Mouse (Mus musculus) cerebellum, adult 2 months (tissue): ENCODE results near the gene Vamp2. TPM values are rescaled to one million over a fixed set of nuclear protein-coding genes. Genes with fewer than 3 reads are reported as not detected.
"Not testable (repeated sequence)": the region's sequence is repeated elsewhere in the genome, so short reads cannot be mapped to it uniquely, and the experiment has no call there.

Source experiments
- DNase-seq, 2 experiments: peaks; one replicate each; pipeline ENCODE4 v3.0.0; 2021
- H3K27ac ChIP-seq: fragments of 200-500 bp; 2 replicates; pipeline ENCODE4 v1.5.1; 2012; ENCODE audit warnings: low read length, control low read depth, inconsistent platforms; ENCODE audit not compliant: insufficient read depth
- H3K27me3 ChIP-seq: fragments of 200-500 bp; 2 replicates; pipeline ENCODE4 v1.6.1; 2012; ENCODE audit warnings: inconsistent platforms, mild to moderate bottlenecking, low read length, moderate library complexity; ENCODE audit not compliant: control insufficient read depth, insufficient read depth
- H3K4me1 ChIP-seq: fragments of 200-500 bp; 2 replicates; pipeline ENCODE4 v1.6.1; 2011; ENCODE audit warnings: low read length; ENCODE audit not compliant: control insufficient read depth, insufficient read depth
- H3K4me3 ChIP-seq: fragments of 200-500 bp; replicated peaks from 2 replicates; pipeline ENCODE3; 2011; ENCODE audit warnings: mild to moderate bottlenecking, low read depth, low read length, control low read depth; ENCODE audit not compliant: insufficient read depth
- CTCF ChIP-seq: fragments of 200-500 bp; IDR thresholded peaks from 2 replicates; pipeline ENCODE4 v1.5.1; 2011; ENCODE audit warnings: low read depth, mild to moderate bottlenecking, control low read depth, low read length, moderate library complexity, borderline replicate concordance; ENCODE audit not compliant: insufficient read depth
- POLR2A ChIP-seq: fragments of 200-500 bp; IDR thresholded peaks from 2 replicates; pipeline ENCODE4 v1.6.1; 2011; ENCODE audit warnings: low read length, control low read depth, borderline replicate concordance; ENCODE audit not compliant: insufficient read depth
- WGBS: fragments of 180-500 bp; shearing (Covaris S2); methylation state at CpG from one replicate; pipeline ENCODE4 v1.1.7; 2018; 5-methylcytosine and 5-hydroxymethylcytosine counted together
- polyA plus RNA-seq: library from polyadenylated mRNA; depleted of rRNA; stranded (reverse); fragments of >200 nt; gene quantifications from 2 replicates; pipeline ENCODE4 v1.2.3, GENCODE M21; 2012

Vamp2 gene
- polyA plus RNA-seq, 1 experiment, result 672 TPM

DNA sequence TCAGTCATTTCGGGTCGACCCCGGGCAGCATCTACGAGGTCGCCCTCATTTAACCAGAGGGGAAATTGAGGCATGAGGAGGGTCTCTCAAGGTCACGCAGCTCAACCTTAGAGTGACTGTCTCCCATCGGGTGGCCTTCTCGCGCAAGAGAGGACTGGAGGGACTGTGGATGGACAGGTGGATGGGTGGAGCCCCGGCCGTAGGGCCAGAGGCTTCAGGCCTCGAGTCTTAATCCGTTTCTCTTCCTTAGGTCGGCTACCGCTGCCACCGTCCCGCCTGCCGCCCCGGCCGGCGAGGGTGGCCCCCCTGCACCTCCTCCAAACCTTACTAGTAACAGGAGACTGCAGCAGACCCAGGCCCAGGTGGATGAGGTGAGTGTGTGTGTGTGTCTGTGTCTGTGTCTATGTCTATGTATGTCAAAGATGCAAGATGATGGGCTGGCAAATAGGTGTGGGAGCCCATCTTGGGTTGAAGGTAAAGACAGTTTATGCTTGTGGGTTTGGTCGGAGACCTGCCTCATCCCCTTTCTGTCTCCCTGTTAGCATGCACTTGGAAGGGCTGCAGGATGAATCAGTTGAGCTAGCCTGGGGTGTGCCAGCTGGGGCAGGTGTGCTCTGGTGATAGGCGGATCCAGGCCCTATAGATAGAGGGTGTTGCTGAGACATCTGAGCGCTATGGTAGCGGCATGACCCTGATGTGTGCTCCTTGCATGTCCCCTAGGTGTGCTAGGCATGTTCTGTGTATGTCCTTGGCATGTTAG, 746 bp downstream of the Vamp2 start:
- DNase-seq, result peak in 1 of 2 experiments; percentile 64

DNA sequence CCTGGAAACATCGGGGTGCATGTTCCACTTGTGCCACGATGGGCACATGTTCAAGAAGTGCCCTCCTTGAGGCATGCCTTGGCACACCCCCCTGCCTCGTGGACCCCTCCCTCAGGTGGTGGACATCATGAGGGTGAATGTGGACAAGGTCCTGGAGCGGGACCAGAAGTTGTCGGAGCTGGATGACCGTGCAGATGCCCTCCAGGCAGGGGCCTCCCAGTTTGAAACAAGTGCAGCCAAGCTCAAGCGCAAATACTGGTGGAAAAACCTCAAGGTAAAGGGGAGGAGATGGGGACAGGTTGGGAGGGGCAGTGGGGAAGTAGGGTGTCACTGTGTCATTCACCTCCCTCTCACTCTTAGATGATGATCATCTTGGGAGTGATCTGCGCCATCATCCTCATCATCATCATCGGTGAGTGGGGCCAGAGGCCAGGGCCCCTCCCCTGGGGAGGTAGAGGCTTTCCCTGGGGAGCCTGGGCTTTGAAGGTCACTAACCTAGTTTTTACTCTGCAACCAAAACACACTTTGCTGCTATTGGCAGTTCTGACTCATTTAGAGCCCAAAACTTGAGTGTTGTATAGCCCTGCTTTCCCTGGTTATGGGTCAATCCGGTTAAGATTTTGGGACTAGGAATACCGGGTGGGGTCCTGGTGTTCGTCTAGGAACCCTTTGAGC, 1.5 kb downstream of the Vamp2 start:
- Histone ChIP-seq H3K4me1 (peaks cover 10% of the 10 kb centered on the region), H3K27me3 (no peaks in the 10 kb centered on the region), H3K4me3 (peak overlapping the region; percentile 96), H3K27ac (peak overlapping the region; percentile 99)
- DNase-seq, result peak; percentile 50 to 54
- TF ChIP-seq POLR2A (no peak), CTCF (no peak)
- WGBS, result 30% methylated on average over 12 of the region's 12 CpGs

More for the DNA sequence above, 746 bp downstream of the Vamp2 start:
- Histone ChIP-seq H3K27ac (peak overlapping the region; percentile 99), H3K4me3 (peak overlapping the region; percentile 96), H3K4me1 (peaks cover 10% of the 10 kb centered on the region), H3K27me3 (no peaks in the 10 kb centered on the region)
- WGBS, result 2% methylated on average over 25 of the region's 25 CpGs
- TF ChIP-seq POLR2A, result no peak
- TF ChIP-seq CTCF, result no peak

- Histone ChIP-seq H3K4me3 (peak overlapping the region; percentile 13), H3K27ac (0 out of 2 replicates have a peak overlapping the region, but pooled peaks have one; percentile 99), H3K27me3 (no peaks in the 10 kb centered on the region), H3K4me1 (peaks cover 10% of the 10 kb centered on the region)
- TF ChIP-seq POLR2A (no peak), CTCF (no peak)
- no peak for DNase-seq
- 26% methylated on average over 6 of the region's 6 CpGs for WGBS
Measured at GRCm38 (mm10) chr11:69090367-69090766, 2.1 kb downstream of the Vamp2 start.

- peak in 1 of 2 experiments; percentile 23 for DNase-seq
- Histone ChIP-seq H3K27me3 (no peaks in the 10 kb centered on the region), H3K4me3 (no peak overlapping the region), H3K27ac (no peak overlapping the region), H3K4me1 (peaks cover 10% of the 10 kb centered on the region)
- WGBS, result 58% methylated on average over 7 of the region's 7 CpGs
- TF ChIP-seq CTCF (no peak), POLR2A (no peak)
Measured at GRCm38 (mm10) chr11:69091566-69092385, 3.5 kb downstream of the Vamp2 start.

- H3K4me1 ChIP-seq, result peaks cover 10% of the 10 kb centered on the region
- no peaks in the 10 kb centered on the region for H3K27me3 ChIP-seq
- DNase-seq, result peak; percentile 82 to 92
- H3K4me3 ChIP-seq, result no peak overlapping the region
- no peak overlapping the region for H3K27ac ChIP-seq
- no peak for TF ChIP-seq POLR2A
- TF ChIP-seq CTCF, result peak; percentile 86
- WGBS, result 1% methylated on average over 3 of the region's 3 CpGs
Measured at GRCm38 (mm10) chr11:69092386-69092751, 4.1 kb downstream of the Vamp2 start.

- H3K27ac ChIP-seq, result no peak overlapping the region
- H3K4me1 ChIP-seq, result peaks cover 15% of the 10 kb centered on the region
- TF ChIP-seq CTCF (no peak), POLR2A (no peak; the same call in 1 of the 2 replicates)
- H3K27me3 ChIP-seq, result no peaks in the 10 kb centered on the region
- WGBS, result 73% methylated on average over 4 of the region's 4 CpGs
- DNase-seq, result no peak
- no peak overlapping the region for H3K4me3 ChIP-seq
Measured at GRCm38 (mm10) chr11:69092871-69093270, 4.6 kb downstream of the Vamp2 start.

DNA sequence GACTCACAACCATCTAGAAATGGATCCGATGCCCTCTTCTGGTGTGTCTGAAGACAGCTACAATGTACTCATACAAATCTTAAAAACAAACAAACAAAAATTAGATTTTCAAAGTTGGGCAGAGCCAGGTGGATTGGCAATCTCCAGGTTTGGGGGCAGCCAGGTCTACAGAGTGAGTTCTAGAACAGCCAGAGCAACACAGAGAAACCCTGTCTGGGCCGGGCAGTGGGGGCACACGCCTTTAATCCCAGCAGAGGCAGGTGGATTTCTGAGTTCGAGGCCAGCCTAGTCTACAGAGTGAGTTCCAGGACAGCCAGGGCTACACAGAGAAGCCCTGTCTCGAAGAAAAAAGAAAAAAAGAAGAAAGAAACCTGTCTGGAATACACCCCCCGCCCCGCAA, 5.6 kb downstream of the Vamp2 start:
- DNase-seq, result peak in 1 of 2 experiments; percentile 29
- peaks cover 22% of the 10 kb centered on the region for H3K4me1 ChIP-seq
- not testable (repeated sequence) for H3K27me3 ChIP-seq, H3K27ac ChIP-seq, H3K4me3 ChIP-seq
- 82% methylated on average over 7 of the region's 7 CpGs for WGBS
